Mouse (Mus musculus) cerebellum, adult 2 months (tissue): ENCODE measurements around the gene Depdc5.

Experiments used
- CTCF ChIP-seq: fragments of 200-500 bp; IDR thresholded peaks from 2 replicates; pipeline ENCODE4 v1.5.1; 2011; ENCODE audit warnings: low read depth, mild to moderate bottlenecking, control low read depth, low read length, moderate library complexity, borderline replicate concordance; ENCODE audit not compliant: insufficient read depth
- POLR2A ChIP-seq: fragments of 200-500 bp; IDR thresholded peaks from 2 replicates; pipeline ENCODE4 v1.6.1; 2011; ENCODE audit warnings: low read length, control low read depth, borderline replicate concordance; ENCODE audit not compliant: insufficient read depth

DNA sequence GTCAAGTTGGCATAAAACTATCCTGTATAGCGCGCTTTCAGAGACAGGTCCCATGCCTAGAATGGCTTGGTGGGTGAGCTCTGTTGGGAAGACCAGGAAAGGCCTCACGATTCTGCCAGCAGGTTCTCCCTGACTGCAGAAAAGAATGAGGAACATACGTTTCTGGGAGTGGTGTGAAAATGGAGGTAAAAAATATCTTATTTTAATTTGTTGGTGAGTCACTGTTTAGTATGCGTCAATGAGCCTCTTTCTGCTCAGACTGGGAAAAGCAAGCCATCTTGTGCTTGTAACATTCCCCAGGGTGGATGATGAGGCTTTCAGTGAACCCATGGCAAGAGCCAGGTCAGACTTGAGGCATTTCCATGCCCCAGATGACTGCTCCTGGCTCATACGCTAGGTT is 86.6 kb downstream of the Depdc5 start:
- TF ChIP-seq CTCF (no peak), POLR2A (no peak)
